Mouse (Mus musculus): ENCODE results near the gene Plpp3.
A peak's percentile ranks its signal among the peaks of the same experiment; 100 is the strongest.

Gene Plpp3

GRCm38 (mm10) chr4:105157276-105158168 lies at the start of gene Plpp3:
Gene Plpp3, plus strand, starts transcription at chr4:105157347.
- DNase-seq (ENCODE audit: extremely low spot score) = peak; percentile 89

- no peak for DNase-seq (ENCODE audit: extremely low spot score)
Observed at GRCm38 (mm10) chr4:105107943-105108640, 49.1 kb upstream of the Plpp3 start.

DNA sequence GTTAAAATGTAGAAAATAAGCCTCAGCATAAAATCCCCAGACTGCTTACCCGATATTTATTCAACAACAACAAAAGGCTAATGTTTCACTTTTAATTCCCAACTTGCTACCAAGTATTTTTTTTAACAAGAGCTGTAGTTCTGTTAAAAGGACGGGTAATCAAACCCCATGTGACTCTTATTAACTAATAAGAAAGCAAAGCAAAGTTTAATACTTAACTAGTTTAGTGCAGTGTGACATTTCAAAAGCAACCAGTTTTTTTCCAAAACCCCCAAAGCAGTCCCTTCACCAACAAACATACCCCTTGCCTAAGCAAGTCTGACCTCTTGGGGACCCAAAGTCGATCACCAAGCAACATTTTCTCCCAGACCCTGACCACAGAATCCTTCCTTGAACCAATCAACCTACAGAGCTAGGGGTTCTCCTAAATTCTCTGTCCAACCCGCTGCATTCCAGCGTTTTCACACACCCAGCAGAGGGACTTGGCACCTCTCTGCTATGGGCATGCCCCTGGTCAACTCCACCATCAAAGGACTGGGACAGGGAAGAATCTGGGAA lies 48.4 kb upstream of the Plpp3 start:
- peak; percentile 18 for DNase-seq (ENCODE audit: extremely low spot score)

DNA sequence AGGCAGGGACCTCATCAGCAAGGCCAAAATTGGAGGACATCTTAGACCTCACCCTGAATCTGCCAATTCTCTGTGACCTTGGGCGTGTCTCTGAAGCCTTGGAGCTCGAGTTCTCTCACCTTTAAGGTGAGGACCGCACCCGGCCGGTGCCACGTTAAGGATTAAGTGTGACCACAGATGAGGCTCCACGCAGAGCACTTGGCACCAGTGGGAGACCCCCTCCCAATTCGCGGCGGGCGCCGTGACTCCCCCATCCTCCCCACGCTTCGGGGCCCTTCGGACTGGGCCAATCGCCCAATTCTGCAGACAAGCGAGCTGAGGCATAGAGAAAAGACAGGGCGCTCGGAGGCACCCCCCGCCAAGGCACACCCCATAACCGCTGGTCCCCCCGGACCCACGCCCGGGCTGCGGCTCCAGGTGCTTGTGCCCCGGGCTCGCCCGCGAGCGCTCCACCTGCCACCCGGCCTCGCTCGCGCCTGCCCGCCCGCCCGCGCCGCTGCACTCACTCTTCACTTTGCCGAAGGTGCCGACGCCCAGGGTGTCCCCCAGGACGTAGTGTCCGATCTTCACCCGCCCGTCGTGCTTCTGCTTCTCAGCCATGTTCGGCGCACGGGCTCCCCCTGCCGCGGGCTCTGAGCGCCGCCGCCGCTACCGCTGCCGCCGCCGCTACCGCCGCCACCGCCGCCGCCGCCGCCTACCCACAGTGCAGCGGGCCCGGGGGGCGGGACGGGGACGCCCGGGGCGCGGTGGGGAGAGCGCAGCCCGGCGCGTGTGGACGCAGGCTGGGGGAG lies 47.8 kb upstream of the Plpp3 start, which contains the start of gene Prkaa2:
TSS of gene Prkaa2 (minus strand) at position 692 of the 791 bp plus-strand sequence.
- DNase-seq (ENCODE audit: extremely low spot score) = peak; percentile 69

DNA sequence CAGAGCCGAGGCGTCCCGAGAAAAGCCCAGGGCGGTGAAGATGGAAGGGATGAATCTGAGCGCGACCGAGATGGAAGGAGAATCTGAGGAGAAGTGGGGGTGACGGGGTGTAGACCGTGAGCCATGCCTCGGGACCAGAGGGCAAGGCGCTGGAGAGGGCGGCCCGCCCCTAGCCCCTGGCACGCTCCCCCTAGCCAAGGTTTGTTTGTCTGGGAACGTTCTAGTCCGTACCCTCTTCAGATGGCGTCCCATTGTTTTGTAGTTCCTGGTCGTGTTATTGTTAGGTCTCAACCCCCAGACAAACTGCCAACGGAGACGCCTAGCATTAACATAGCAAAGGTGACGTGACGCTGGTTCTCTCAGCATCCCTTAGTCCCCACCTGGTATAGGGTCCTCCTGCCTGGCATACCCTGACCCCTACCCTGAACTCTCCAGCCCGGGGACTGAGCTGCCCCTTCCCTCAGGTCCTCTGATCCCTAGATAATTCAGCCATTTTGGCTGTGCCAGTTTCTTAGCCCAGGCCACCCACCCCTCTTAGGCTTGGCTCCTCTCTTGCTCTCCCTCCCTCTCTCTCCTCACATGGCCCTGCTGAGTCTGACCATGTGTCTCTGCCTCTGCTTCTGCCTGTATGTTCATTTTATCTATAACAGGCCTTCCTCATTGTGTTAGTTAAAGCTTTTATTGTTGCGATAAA lies 47.0 kb upstream of the Plpp3 start:
- no peak for DNase-seq (ENCODE audit: extremely low spot score)

DNA sequence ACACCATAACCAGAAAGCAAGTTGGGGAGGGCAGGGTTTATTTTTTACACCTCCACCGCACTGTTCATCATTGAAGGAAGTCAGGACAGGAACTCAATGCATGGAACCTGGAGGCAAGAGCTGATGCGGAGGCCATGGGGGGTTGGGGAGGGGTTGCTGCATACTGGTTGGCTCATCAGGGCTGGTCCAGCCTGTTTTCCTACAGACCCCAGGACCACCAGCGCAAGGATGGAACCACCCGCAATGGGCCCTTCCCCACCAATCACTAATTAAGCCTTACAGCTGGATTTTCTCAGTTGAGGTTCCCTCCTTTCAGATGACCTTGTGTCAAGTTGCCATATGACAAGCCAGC lies 46.5 kb upstream of the Plpp3 start:
- no peak for DNase-seq (ENCODE audit: extremely low spot score)

DNA sequence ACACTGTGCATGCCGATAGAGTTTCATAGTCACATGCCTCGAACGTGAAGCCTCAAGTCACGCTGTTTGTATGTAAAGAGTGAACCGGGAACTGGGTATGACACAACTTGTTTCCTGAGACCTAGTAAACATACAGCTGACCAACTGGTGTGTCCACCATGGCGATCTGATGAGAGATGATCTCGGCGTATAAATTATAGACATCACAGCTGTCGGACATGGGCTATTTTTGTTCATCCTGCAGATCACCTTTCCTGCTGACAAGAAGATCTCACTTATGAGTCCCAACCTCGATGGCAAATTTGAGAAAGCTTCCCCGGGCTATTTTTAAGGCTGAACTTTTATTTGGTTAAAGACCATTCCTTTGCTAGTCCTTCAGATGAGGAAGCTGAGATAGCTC lies 45.4 kb upstream of the Plpp3 start:
- no peak for DNase-seq (ENCODE audit: extremely low spot score)

GRCm38 (mm10) chr4:105113042-105113441 lies 44.1 kb upstream of the Plpp3 start:
- DNase-seq (ENCODE audit: extremely low spot score) = no peak

DNA sequence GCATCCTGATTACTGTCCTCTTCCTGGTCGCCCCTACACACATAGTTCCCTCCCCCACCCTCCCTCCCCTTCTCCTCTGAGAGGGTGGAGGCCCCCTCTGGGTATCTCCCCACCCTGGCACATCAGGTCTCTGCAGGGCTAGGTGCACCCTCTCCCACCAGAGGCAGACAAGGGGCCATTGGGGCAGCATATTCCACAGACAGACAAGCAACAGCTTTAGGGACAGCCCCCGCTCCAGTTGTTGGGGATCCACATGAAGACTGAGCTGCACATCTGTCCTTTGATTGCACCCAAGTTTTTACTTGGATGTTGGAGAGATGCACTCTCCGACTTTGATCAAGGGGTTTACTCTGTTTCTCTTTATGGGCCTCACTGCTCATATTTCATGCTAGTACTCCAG lies 43.7 kb upstream of the Plpp3 start:
- no peak for DNase-seq (ENCODE audit: extremely low spot score)

DNA sequence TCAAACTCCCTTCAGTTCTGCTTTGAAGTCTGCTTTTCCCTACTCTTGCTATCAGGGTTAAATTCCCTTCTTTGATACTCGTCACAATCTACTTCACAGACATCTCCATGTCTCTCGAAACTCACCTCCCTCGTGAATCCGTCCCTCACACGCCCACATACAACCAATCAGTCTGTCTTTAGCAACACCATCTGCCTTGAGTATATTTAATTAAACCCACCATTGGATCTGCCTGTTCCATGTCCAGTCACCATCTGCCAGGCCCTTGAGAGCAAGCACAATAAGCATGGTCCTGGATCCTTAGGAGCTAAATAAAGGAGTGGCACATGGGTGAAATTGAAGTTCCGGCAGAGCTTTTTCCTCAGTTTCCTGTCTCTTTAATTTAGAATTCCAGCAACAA lies 36.1 kb upstream of the Plpp3 start:
- no peak for DNase-seq (ENCODE audit: extremely low spot score)

GRCm38 (mm10) chr4:105122429-105122828 lies 34.7 kb upstream of the Plpp3 start:
- DNase-seq (ENCODE audit: extremely low spot score) = peak; percentile 54

DNA sequence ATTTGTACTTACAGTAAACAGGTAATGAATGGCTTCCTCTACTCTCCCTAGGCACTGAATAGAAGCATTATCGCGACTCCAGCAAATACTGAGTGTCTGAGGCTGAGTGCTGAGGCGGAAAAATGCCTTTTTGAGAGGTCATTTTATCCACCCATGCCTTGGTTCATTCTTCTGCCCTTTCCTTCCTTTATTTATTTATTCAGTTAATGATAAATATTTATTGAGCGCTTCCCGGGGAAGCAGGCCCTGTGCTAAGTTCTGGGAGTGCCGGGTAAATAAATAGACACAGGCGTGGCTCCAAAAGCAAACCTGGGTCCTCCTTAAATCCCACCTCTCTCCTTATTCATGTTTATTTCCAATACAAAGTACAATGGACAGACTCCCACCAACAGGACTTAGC lies 27.9 kb upstream of the Plpp3 start:
- no peak for DNase-seq (ENCODE audit: extremely low spot score)

- no peak for DNase-seq (ENCODE audit: extremely low spot score)
Observed at GRCm38 (mm10) chr4:105131756-105132314, 25.3 kb upstream of the Plpp3 start.

- no peak for DNase-seq (ENCODE audit: extremely low spot score)
Observed at GRCm38 (mm10) chr4:105133350-105134050, 23.6 kb upstream of the Plpp3 start.

DNA sequence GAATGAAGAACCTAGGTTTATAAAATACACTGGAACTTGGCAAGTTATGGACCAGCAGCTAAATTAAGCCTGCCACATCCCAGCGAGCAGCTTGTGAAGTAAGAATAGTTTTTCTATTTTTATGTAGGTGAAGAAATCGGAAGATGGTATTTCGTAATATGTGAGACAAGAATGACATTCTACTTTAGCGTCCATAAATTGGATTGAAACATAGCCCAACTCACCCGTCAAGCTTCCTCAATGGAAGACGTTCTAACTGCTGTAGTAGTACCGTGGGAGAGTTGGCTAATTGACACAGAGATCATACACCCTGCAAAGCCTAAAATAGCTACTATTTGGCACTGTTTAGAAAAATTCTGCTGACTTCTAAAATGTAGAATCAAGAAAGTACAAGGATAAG lies 7.7 kb upstream of the Plpp3 start:
- no peak for DNase-seq (ENCODE audit: extremely low spot score)

GRCm38 (mm10) chr4:105151911-105152690 lies 5.0 kb upstream of the Plpp3 start:
- DNase-seq (ENCODE audit: extremely low spot score) = peak; percentile 73

DNA sequence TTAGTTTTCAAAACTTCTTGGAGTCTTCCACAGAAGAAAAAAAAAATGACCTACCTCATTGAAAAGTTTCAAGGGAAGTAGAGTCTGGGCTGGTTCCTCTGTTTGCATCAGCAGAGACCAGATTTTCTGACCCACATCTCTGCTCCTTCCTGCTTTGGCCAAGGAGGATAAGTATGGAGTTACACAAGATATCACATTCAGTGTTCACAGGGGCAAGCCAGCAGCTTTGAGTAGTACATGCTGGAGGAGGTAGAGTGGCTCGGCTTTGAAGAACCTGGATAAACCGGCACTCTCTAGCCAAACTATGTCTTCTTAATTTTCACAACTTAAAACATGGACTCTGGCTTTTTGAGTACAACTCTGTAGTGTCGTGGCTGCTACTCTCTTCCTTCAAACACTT lies 3.9 kb upstream of the Plpp3 start:
- DNase-seq (ENCODE audit: extremely low spot score) = no peak

GRCm38 (mm10) chr4:105156281-105156680 lies 866 bp upstream of the Plpp3 start:
- no peak for DNase-seq (ENCODE audit: extremely low spot score)

GRCm38 (mm10) chr4:105156955-105157275 lies 232 bp upstream of the Plpp3 start:
- no peak for DNase-seq (ENCODE audit: extremely low spot score)

DNA sequence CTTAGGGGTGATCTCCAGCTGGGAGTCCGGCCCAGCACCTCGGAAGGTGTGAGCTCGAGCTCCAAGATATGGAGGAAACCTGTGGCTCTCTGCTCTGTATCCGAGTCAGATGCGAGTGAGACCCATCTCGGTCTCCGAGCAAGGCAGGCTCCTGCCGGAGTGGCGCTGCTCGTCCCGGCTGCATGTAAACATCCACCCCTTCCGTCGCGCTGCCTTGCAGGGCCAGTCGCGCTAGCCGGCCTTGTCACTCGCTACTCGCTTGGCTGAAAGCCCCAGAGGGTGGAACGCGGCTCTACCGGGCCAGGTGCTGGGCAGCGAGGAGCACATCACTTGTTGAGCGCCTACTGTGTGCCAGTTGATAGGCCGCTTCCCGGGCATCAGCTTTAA lies 1.0 kb downstream of the Plpp3 start:
- peak; percentile 82 for DNase-seq (ENCODE audit: extremely low spot score)
